Mouse (Mus musculus): ENCODE data around the gene Etfrf1.

DNA sequence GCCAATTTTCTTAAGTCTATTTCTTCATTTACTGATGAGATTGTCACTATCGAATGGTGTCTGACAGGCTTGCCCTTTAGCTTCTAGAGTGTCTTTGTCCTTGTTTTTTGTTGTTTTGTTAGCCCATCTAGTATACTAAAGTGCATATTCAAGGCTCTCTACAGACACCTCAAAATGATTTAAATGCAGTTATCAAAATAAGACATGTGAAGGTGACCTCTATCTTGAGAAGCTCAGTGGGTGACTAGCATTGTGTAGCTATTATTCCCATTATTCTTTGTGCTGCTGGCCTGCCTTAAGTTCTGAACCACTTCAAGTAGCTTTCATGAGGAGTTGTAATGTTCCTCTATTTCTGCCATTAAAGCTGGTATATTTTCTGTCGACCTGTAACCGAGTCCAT, 4.9 kb downstream of the Etfrf1 start:
- TF ChIP-seq MAX (IDR thresholded peaks at IDR 0.05; ENCODE audit: low read length) = no peak
- no peak for TF ChIP-seq POLR2A (IDR thresholded peaks at IDR 0.05; ENCODE audit: control insufficient read depth in 1 of 2, insufficient read depth in 1 of 2, low read depth in 1 of 2, low read length in 2 of 2, poor library complexity in 1 of 2)
- no peak for TF ChIP-seq CTCF (IDR thresholded peaks at IDR 0.05 in 2 of 3, conservative IDR thresholded peaks at IDR 0.05 in 1 of 3; ENCODE audit: control insufficient read depth in 1 of 3, insufficient read depth in 1 of 3, low read depth in 2 of 3, low read length in 3 of 3, poor library complexity in 1 of 3, severe bottlenecking in 1 of 3)
- no peak for TF ChIP-seq USF1 (IDR thresholded peaks at IDR 0.05; ENCODE audit: low read depth, low read length)

All from MEL (cell line).